Mouse (Mus musculus) forebrain, embryonic 16.5 days (tissue): ENCODE measurements around the gene Fam124a. TPM values are rescaled to one million over a fixed set of nuclear protein-coding genes. Genes with fewer than 3 reads are reported as not detected.
"Not testable (repeated sequence)": the region's sequence is repeated elsewhere in the genome, so short reads cannot be mapped to it uniquely, and the experiment has no call there.

Experiments used
- ATAC-seq: fragments of 200-750 bp; cut with Nextera tagmentation; 2 replicates; pipeline ENCODE4 v1.8.0; 2017; ENCODE audit warnings: mild to moderate bottlenecking, moderate library complexity
- H3K27ac ChIP-seq: fragments of 300-500 bp; sonication (generic); 2 replicates; pipeline ENCODE4 v1.5.1; 2014; ENCODE audit warnings: low read length, control low read depth
- H3K27me3 ChIP-seq: fragments of 300-500 bp; sonication (generic); replicated peaks from 2 replicates; pipeline ENCODE4 v1.6.1; 2014; ENCODE audit warnings: low read length; ENCODE audit not compliant: control insufficient read depth, insufficient read depth
- H3K36me3 ChIP-seq: fragments of 300-500 bp; sonication (generic); 2 replicates; pipeline ENCODE4 v1.6.1; 2014; ENCODE audit not compliant: control insufficient read depth, insufficient read depth
- H3K4me1 ChIP-seq: fragments of 300-500 bp; sonication (generic); replicated peaks from 2 replicates; pipeline ENCODE4 v1.6.1; 2014; ENCODE audit warnings: low read length; ENCODE audit not compliant: control insufficient read depth, insufficient read depth
- H3K4me2 ChIP-seq: fragments of 300-500 bp; sonication (generic); 2 replicates; pipeline ENCODE4 v1.6.1; 2014; ENCODE audit warnings: mild to moderate bottlenecking, low read length, control low read depth
- H3K4me3 ChIP-seq: fragments of 300-500 bp; sonication (generic); replicated peaks from 2 replicates; pipeline ENCODE4 v1.5.1; 2014; ENCODE audit warnings: mild to moderate bottlenecking, low read length, control low read depth
- H3K9ac ChIP-seq: fragments of 300-500 bp; sonication (generic); replicated peaks from 2 replicates; pipeline ENCODE4 v1.6.1; 2014; ENCODE audit warnings: low read depth, low read length, control low read depth
- H3K9me3 ChIP-seq: fragments of 300-500 bp; sonication (generic); 2 replicates; pipeline ENCODE4 v1.6.1; 2016; ENCODE audit warnings: low read length; ENCODE audit not compliant: control insufficient read depth
- WGBS: fragments of 180-500 bp; shearing (Covaris S2); extraction: QIAGEN DNeasy Blood & Tissue Kit; methylation state at CpG from one replicate; pipeline ENCODE4 v1.1.7; 2014; 5-methylcytosine and 5-hydroxymethylcytosine counted together
- polyA plus RNA-seq: library from polyadenylated mRNA; unstranded; fragments of >200 nt; fragmentation: Nextera tagmentation; extraction: Ambion mirVana; gene quantifications from 2 replicates; pipeline ENCODE4 v1.2.1, GENCODE M21; 2015

The Fam124a gene
- polyA plus RNA-seq, 1 experiment from 2014 or later: 47.6 TPM

DNA sequence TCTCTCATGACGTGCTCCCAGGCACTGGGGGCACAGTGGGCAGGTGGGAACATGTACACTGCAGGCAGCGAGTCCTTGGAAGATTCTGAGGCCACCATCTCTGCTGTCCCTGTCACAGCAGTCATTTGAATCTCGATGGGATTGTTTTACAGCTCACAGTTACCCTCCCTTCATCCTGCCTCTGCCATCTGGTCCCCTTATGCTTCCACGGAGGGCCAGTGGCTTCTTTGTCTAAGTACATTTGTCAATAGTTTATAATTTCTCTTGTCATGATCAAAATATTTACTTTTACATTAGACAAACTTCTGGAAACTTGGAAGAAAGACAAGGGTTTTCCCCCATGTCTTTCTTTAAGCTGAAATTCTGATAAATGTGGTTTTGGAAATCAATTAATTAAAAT, 8.8 kb upstream of the Fam124a start:
- Histone ChIP-seq H3K4me3 (no peak overlapping the region), H3K9ac (no peak overlapping the region), H3K27me3 (no peaks in the 10 kb centered on the region), H3K4me2 (no peak overlapping the region), H3K4me1 (no peaks in the 10 kb centered on the region), H3K27ac (no peak overlapping the region), H3K36me3 (no peaks in the 10 kb centered on the region), H3K9me3 (no peaks in the 10 kb centered on the region)
- 31% methylated on average over 4 of the region's 4 CpGs for WGBS
- 0 out of 2 replicates have a peak, but pooled peaks have one; percentile 38 for ATAC-seq

- no peaks in the 10 kb centered on the region for H3K9me3 ChIP-seq
- no peaks in the 10 kb centered on the region for H3K27me3 ChIP-seq
- no peak overlapping the region for H3K27ac ChIP-seq
- H3K4me1 ChIP-seq: peaks cover 3% of the 10 kb centered on the region; the same call in 1 of the 2 replicates
- H3K36me3 ChIP-seq: no peaks in the 10 kb centered on the region
- 57% methylated on average over 4 of the region's 4 CpGs for WGBS
- H3K4me3 ChIP-seq: no peak overlapping the region
- H3K9ac ChIP-seq: no peak overlapping the region
- no peak overlapping the region for H3K4me2 ChIP-seq
- ATAC-seq: no peak
Observed at GRCm38 (mm10) chr14:62550121-62550520, 5.4 kb upstream of the Fam124a start.

GRCm38 (mm10) chr14:62552771-62553170, 2.8 kb upstream of the Fam124a start:
- Histone ChIP-seq H3K4me1 (peaks cover 16% of the 10 kb centered on the region), H3K4me2 (no peak overlapping the region), H3K27ac (no peak overlapping the region), H3K4me3 (no peak overlapping the region), H3K36me3 (no peaks in the 10 kb centered on the region), H3K9me3 (no peaks in the 10 kb centered on the region), H3K27me3 (no peaks in the 10 kb centered on the region), H3K9ac (no peak overlapping the region)
- no peak for ATAC-seq
- 94% methylated on average over 4 of the region's 4 CpGs for whole genome bisulfite sequencing

DNA sequence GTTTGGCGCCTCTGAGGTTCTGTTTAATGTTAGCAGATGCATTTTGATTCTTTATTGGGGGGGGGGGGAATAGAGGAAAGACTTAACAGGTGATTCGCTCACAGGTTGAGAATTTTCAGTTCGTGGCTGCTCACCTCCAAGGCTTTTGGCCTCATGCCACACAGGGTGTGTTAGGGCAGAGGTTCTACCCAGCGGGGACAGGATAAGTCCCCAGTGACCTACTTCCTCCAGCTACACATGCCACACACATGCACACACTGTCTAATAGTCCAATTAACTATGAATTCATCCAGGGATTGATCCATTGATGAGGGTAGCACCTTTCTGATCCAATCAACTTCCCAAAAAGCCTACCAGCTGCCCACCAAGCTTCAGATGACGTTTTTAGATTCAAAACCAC, 1.8 kb upstream of the Fam124a start:
- Histone ChIP-seq H3K9ac (no peak overlapping the region), H3K27me3 (no peaks in the 10 kb centered on the region), H3K27ac (no peak overlapping the region), H3K4me1 (peaks cover 23% of the 10 kb centered on the region), H3K9me3 (no peaks in the 10 kb centered on the region), H3K4me2 (no peak overlapping the region), H3K36me3 (no peaks in the 10 kb centered on the region), H3K4me3 (no peak overlapping the region)
- ATAC-seq: no peak
- 73% methylated on average over 5 of the region's 5 CpGs for WGBS

DNA sequence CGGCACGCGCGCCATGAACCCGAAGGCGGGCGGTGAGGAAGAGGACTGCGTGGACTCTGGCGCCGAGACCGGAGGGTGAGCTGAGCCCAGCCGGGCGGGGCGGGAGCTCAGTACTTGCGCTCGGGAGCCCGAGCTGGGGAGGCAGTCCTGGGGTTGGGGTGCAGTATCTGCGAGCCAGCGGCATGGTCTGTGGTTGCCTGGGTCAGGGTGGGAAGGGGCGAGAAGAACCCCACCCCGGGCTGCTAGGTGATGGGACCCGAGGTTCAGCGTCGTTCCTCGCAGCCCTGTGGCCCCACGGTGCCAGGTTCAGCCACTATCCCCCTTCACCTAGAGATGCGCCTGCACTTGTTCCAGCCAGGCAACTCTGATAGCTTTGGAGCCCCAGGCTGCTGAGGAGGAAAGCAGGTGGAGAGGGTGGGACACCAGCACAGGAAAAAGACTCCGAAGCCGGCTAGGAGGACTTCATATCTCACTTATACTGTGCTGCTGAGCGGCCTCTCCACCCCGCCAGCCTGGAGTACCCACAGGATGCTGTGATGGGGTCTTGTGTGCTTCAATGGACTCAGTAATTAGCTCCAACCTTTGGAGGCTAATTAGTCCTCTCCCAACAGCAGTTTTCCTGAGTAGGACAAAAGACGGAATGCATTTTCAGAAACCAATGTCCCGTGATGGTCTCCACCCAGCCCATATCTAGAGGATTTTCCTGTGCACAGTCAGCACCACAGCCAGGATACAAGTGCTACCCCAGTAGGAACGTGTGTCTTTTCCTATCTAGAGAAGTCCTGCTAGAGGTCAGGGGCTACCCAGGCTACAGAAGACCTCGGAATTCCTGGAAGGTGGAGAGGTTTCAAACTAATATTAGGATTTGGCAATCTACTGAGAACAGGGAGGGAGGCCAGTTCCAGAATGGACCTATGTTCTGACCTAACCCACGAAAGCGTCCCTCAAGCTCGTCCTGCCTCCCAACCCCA, 588 bp downstream of the Fam124a start:
- WGBS: 5% methylated on average over 38 of the region's 38 CpGs
- H3K4me1 ChIP-seq: peaks cover 25% of the 10 kb centered on the region
- peak; percentile 36 for ATAC-seq
- H3K36me3 ChIP-seq: no peaks in the 10 kb centered on the region
- H3K4me3 ChIP-seq: peak overlapping the region; percentile 74
- no peaks in the 10 kb centered on the region for H3K27me3 ChIP-seq
- H3K4me2 ChIP-seq: peak overlapping the region; percentile 73
- no peaks in the 10 kb centered on the region for H3K9me3 ChIP-seq
- H3K9ac ChIP-seq: peak overlapping the region; percentile 90
- peak overlapping the region; percentile 67 for H3K27ac ChIP-seq

GRCm38 (mm10) chr14:62557111-62557510, 1.6 kb downstream of the Fam124a start:
- Histone ChIP-seq H3K9me3 (no peaks in the 10 kb centered on the region), H3K4me2 (peak overlapping the region; percentile 73), H3K27me3 (no peaks in the 10 kb centered on the region), H3K4me1 (peaks cover 34% of the 10 kb centered on the region), H3K36me3 (no peaks in the 10 kb centered on the region), H3K9ac (no peak overlapping the region), H3K27ac (no peak overlapping the region), H3K4me3 (peak overlapping the region; percentile 74)
- WGBS: 82% methylated on average over 3 of the region's 3 CpGs
- ATAC-seq: no peak

DNA sequence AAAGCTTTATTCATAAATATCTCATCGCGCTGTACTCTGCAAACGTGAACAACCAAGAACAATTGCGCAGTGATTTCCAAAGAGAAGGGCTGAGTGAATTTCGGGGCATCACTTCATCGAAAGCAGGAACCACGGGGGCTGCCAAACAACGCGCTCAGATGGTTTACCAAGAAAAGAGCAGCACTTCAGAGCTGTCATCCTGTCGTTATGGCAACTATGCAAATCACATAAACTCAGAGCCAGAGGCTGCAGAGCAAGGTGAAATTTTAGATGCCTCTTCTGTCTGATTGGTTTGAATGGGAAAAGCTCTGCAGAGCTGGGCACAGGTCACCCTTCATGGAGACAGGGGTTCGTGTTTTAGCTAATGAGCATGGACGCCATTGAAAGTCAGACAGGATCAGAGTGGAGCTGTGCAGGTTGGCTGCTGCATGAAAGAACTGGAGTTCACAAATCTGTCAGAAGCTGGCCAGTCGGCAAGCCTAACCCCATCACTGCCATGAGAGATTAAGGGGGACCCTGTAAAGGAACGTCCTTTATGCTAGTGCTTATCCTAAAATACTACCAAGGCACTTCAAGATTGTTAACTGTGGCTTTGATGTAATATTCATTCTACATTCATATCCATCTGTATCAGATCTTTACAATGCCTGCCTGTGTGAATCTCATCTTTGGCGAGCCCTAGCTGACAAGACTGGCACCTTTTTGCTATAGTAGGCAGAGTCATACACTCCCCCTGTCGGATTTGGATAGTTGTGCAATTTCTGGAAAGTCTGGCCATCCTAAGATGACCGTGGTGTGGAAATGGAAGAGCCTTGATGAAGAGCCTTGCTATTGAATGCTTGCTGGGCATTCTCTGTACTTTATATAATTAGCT, 6.6 kb downstream of the Fam124a start:
- H3K4me3 ChIP-seq: peak overlapping the region; percentile 15
- 12% methylated on average over 17 of the region's 17 CpGs for WGBS

GRCm38 (mm10) chr14:62563679-62564078, 8.1 kb downstream of the Fam124a start:
- H3K36me3 ChIP-seq: peaks cover 5% of the 10 kb centered on the region; the same call in 1 of the 2 replicates
- H3K27me3 ChIP-seq: no peaks in the 10 kb centered on the region
- H3K4me2 ChIP-seq: no peak overlapping the region
- WGBS: 37% methylated on average over 7 of the region's 7 CpGs
- H3K4me3 ChIP-seq: no peak overlapping the region
- no peak overlapping the region for H3K27ac ChIP-seq
- peaks cover 27% of the 10 kb centered on the region for H3K4me1 ChIP-seq
- no peak overlapping the region for H3K9ac ChIP-seq
- no peak for ATAC-seq
- no peaks in the 10 kb centered on the region for H3K9me3 ChIP-seq

More for the DNA sequence above, 6.6 kb downstream of the Fam124a start:
- Histone ChIP-seq H3K36me3 (0 out of 2 replicates have a peak, but pooled peaks cover 2% of the 10 kb centered on the region), H3K4me2 (peak overlapping the region; percentile 51), H3K27me3 (no peaks in the 10 kb centered on the region), H3K9me3 (no peaks in the 10 kb centered on the region), H3K4me1 (peaks cover 38% of the 10 kb centered on the region), H3K9ac (no peak overlapping the region; the same call in 1 of the 2 replicates), H3K27ac (peak overlapping the region; percentile 85)
- ATAC-seq: peak; percentile 88

DNA sequence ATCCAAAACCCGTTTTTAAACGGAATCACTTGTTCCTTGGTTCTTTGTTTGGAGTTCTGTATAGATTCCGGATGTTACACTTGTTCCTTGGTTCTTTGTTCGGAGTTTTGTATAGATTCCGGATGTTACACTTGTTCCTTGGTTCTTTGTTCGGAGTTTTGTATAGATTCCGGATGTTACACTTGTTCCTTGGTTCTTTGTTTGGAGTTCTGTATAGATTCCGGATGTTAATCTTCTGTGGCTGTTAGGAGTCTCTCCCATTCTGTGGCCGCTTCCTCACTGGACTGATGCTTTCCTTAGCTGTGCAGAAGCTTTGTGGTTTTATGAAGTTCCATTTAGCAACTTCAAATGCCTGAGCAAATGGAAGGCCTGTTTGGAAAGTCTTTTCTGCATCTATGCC, 11.3 kb downstream of the Fam124a start, which contains the start of gene Gm4131:
TSS of gene Gm4131 (minus strand) at position 101 of the 400 bp plus-strand sequence.
- not testable (repeated sequence) for H3K36me3 ChIP-seq, H3K27me3 ChIP-seq, H3K9me3 ChIP-seq, H3K9ac ChIP-seq, H3K4me2 ChIP-seq, ATAC-seq, H3K27ac ChIP-seq, H3K4me3 ChIP-seq
- WGBS: 62% methylated on average over 9 of the region's 9 CpGs
- peaks cover 19% of the 10 kb centered on the region for H3K4me1 ChIP-seq
